Mouse (Mus musculus) limb, embryonic 15.5 days (tissue): ENCODE measurements at regions not wholly inside any gene's neighbourhood (a gene's known extent, or its start where the extent isn't known, plus 50 kb on each side); places are given as distances from the start of the nearest gene placed in this dataset.

ENCODE experiments used
- ATAC-seq: fragments of 200-750 bp; cut with Nextera tagmentation; 2 replicates; pipeline ENCODE4 v1.8.0; 2017; ENCODE audit warnings: low read depth, moderate TSS enrichment; ENCODE audit not compliant: insufficient number of reproducible peaks, low FRiP score, low TSS enrichment
- H3K27ac ChIP-seq: fragments of 300-500 bp; sonication (generic); 2 replicates; pipeline ENCODE4 v1.5.1; 2015; ENCODE audit warnings: moderate library complexity, mild to moderate bottlenecking, inconsistent platforms
- H3K27me3 ChIP-seq: fragments of 300-500 bp; sonication (generic); 2 replicates; pipeline ENCODE4 v1.6.1; 2015; ENCODE audit warnings: inconsistent platforms
- H3K36me3 ChIP-seq: fragments of 300-500 bp; sonication (generic); 2 replicates; pipeline ENCODE4 v1.6.1; 2015; ENCODE audit warnings: inconsistent platforms
- H3K4me1 ChIP-seq: fragments of 300-500 bp; sonication (generic); 2 replicates; pipeline ENCODE4 v1.6.1; 2015; ENCODE audit warnings: inconsistent platforms
- H3K4me2 ChIP-seq: fragments of 300-500 bp; sonication (generic); 2 replicates; pipeline ENCODE4 v1.6.1; 2015; ENCODE audit warnings: mild to moderate bottlenecking, inconsistent platforms
- H3K4me3 ChIP-seq: fragments of 300-500 bp; sonication (generic); 2 replicates; pipeline ENCODE4 v1.5.1; 2015; ENCODE audit warnings: mild to moderate bottlenecking, inconsistent platforms
- H3K9ac ChIP-seq: fragments of 300-500 bp; sonication (generic); 2 replicates; pipeline ENCODE4 v1.6.1; 2015; ENCODE audit warnings: inconsistent platforms
- H3K9me3 ChIP-seq: fragments of 300-500 bp; sonication (generic); 2 replicates; pipeline ENCODE4 v1.6.1; 2016; ENCODE audit warnings: inconsistent platforms
- WGBS: fragments of 180-500 bp; shearing (Covaris S2); methylation state at CpG from one replicate; pipeline ENCODE4 v1.1.7; 2015; 5-methylcytosine and 5-hydroxymethylcytosine counted together

DNA sequence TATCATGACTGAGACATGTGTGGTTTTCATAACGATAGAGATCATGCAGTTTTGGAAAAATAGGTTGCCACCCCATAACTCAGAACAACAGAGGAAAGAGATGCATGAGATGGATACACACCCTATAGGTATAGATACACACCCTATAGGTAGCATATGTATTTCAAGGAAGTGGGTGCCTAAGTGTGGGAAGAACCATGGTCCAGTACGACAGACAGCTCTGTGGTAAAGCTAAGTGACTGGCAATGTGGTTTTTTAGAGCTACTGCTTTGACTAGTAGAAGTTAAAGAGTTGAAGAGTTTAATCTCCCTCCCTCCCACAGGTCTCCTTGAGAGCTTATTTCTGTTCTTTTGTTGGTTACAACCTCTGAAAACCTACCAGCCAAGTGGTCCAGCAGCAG lies 60.2 kb upstream of the Clint1 start:
- Histone ChIP-seq H3K4me2 (no peak overlapping the region), H3K9me3 (no peaks in the 10 kb centered on the region), H3K4me1 (peaks cover 10% of the 10 kb centered on the region), H3K4me3 (no peak overlapping the region), H3K27ac (no peak overlapping the region), H3K27me3 (no peaks in the 10 kb centered on the region), H3K36me3 (no peaks in the 10 kb centered on the region), H3K9ac (no peak overlapping the region)
- no peak for ATAC-seq
- 82% methylated on average over 2 of the region's 2 CpGs for WGBS

DNA sequence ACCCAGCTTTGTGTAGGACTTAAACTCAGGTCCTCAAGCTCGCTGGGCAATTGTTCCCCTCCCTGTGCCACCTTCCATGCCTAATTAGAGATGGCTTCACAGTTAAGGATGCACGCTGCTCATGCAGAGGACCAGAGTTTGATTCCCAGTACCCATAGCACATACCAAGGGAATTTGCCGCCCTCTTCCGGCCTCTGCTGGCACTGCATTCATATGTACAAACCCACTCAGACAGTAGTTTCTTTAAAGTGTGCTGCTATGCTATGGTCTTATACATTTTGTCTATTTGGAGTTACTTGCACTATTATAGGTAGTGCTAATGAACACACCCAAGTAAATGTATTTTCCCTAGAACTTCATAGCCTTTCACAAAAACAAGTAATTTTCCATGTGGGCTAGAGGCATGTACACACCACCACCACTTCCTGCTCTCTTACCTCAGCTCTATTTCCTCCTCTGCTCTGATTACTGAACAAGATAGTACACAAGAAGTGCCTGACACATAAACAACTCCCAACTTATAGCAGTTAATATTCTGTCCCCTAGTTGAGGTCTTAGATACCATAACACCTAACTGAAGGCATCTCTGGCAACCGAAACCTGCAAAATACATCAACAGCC lies 57.4 kb upstream of the Clint1 start:
- no peak for ATAC-seq
- WGBS, result 74% methylated on average over 5 of the region's 5 CpGs

DNA sequence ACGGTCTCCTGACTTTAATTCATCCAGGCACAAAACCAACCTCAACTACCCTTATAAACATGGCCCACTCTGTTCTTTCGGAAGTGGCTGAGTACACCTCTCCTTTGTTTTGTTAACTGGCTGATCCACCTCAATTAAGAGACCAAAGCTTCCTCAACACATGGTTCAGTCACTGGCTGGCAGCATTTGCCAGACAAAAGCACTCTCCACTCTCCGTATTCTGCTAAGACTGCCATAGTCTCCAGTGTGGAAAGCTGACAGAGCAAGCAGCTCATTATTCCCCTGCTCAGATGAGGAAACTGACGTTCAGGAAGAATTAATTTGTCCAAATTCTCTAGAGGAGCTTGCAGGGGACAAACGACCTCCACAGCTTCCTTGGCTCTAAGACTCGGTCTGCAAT lies 56.5 kb upstream of the Clint1 start:
- Histone ChIP-seq H3K9ac (no peak overlapping the region), H3K4me3 (no peak overlapping the region), H3K9me3 (no peaks in the 10 kb centered on the region), H3K27me3 (no peaks in the 10 kb centered on the region), H3K4me2 (no peak overlapping the region), H3K4me1 (peaks cover 23% of the 10 kb centered on the region), H3K36me3 (no peaks in the 10 kb centered on the region), H3K27ac (no peak overlapping the region)
- 36% methylated on average over 6 of the region's 6 CpGs for WGBS
- no peak for ATAC-seq

More for the DNA sequence above, 57.4 kb upstream of the Clint1 start:
- Histone ChIP-seq H3K9ac (no peak overlapping the region), H3K27me3 (no peaks in the 10 kb centered on the region), H3K36me3 (no peaks in the 10 kb centered on the region), H3K4me1 (peaks cover 15% of the 10 kb centered on the region), H3K4me3 (no peak overlapping the region), H3K9me3 (no peaks in the 10 kb centered on the region), H3K4me2 (no peak overlapping the region), H3K27ac (no peak overlapping the region)

DNA sequence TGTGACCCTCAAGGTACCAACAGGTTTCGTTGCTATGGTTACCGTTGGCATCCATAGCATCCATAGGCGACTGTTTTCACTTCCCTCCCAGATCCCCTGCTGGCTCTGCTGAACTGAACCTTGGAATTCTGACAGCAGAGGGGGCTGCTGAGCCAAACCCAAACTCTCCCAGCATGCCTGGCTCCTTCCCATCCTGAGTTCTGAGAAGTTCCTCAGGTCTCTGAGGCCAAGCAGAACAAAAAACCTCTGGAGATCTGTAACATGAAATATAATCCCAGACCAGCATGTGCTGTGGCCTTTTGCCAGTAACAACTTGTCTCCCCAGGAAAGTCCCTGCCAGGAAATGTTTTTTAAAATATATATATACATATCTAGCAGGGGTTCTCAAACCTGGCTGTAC lies 56.1 kb upstream of the Clint1 start:
- Histone ChIP-seq H3K4me3 (no peak overlapping the region), H3K36me3 (no peaks in the 10 kb centered on the region), H3K4me2 (no peak overlapping the region), H3K27me3 (no peaks in the 10 kb centered on the region), H3K27ac (no peak overlapping the region), H3K9ac (no peak overlapping the region), H3K9me3 (no peaks in the 10 kb centered on the region), H3K4me1 (peaks cover 21% of the 10 kb centered on the region)
- WGBS, result 13% methylated on average over 3 of the region's 3 CpGs
- no peak for ATAC-seq

DNA sequence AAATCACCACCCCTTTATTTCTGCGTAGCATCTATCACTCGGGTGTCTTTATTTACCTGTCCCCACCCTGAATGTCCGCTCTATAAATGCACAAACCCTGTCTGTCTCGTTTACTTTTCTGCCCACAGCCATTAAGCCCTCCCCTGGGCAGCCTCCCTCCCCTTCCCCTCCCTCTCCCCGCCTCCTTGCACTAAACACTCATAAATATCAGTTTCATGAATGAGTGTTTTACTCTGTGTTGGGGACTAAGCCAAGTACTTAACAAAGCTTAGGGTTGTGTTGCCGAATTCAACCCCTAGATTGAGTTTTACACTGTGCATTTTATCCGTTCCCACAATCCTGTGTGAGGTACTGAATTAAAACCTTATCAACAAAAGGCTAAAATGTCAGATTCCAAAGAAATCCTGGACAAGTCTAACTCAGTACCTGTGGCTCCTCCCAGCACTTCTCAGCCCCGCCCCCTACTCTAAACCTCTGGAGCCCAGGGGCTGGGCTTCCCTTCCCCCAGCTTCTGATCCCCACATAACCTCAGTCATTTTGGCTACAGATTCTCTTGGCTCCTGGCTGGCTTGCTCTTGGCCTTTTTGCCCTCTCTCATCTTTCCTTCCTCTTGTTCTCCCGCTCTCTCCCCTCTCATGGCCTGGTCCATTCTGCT lies 52.0 kb upstream of the Clint1 start:
- WGBS, result 18% methylated on average over 9 of the region's 9 CpGs
- Histone ChIP-seq H3K27me3 (no peaks in the 10 kb centered on the region), H3K36me3 (no peaks in the 10 kb centered on the region), H3K9ac (no peak overlapping the region), H3K27ac (no peak overlapping the region), H3K9me3 (no peaks in the 10 kb centered on the region), H3K4me2 (peak overlapping the region; percentile 24; the same call in 1 of the 2 replicates), H3K4me3 (no peak overlapping the region), H3K4me1 (peaks cover 20% of the 10 kb centered on the region)
- ATAC-seq, result no peak
